Mouse (Mus musculus) intestine, embryonic 15.5 days (tissue): ENCODE measurements around the gene Pomt2. TPM values are rescaled to one million over a fixed set of nuclear protein-coding genes. Genes with fewer than 3 reads are reported as not detected.

Source experiments
- ATAC-seq: fragments of 200-750 bp; cut with Nextera tagmentation; 2 replicates; pipeline ENCODE4 v1.8.0; 2017; ENCODE audit warnings: moderate TSS enrichment, moderate library complexity
- H3K27ac ChIP-seq: fragments of 300-500 bp; sonication (generic); 2 replicates; pipeline ENCODE4 v1.5.1; 2015; ENCODE audit warnings: mild to moderate bottlenecking, inconsistent platforms
- H3K27me3 ChIP-seq: fragments of 300-500 bp; sonication (generic); replicated peaks from 2 replicates; pipeline ENCODE4 v1.6.1; 2015; ENCODE audit warnings: inconsistent platforms
- H3K36me3 ChIP-seq: fragments of 300-500 bp; sonication (generic); 2 replicates; pipeline ENCODE4 v1.6.1; 2015; ENCODE audit warnings: inconsistent platforms
- H3K4me1 ChIP-seq: fragments of 300-500 bp; sonication (generic); replicated peaks from 2 replicates; pipeline ENCODE4 v1.6.1; 2015; ENCODE audit warnings: inconsistent platforms
- H3K4me2 ChIP-seq: fragments of 300-500 bp; sonication (generic); replicated peaks from 2 replicates; pipeline ENCODE4 v1.6.1; 2015; ENCODE audit warnings: mild to moderate bottlenecking, inconsistent platforms
- H3K4me3 ChIP-seq: fragments of 300-500 bp; sonication (generic); replicated peaks from 2 replicates; pipeline ENCODE4 v1.5.1; 2015; ENCODE audit warnings: inconsistent platforms
- H3K9ac ChIP-seq: fragments of 300-500 bp; sonication (generic); 2 replicates; pipeline ENCODE4 v1.6.1; 2015; ENCODE audit warnings: inconsistent platforms
- H3K9me3 ChIP-seq: fragments of 300-500 bp; sonication (generic); 2 replicates; pipeline ENCODE4 v1.6.1; 2016; ENCODE audit warnings: inconsistent platforms
- WGBS: fragments of 180-500 bp; shearing (Covaris S2); methylation state at CpG from one replicate; pipeline ENCODE4 v1.1.7; 2015; 5-methylcytosine and 5-hydroxymethylcytosine counted together
- polyA plus RNA-seq: library from polyadenylated mRNA; unstranded; fragments of >200 nt; fragmentation: Nextera tagmentation; extraction: Ambion mirVana; gene quantifications from 2 replicates; pipeline ENCODE4 v1.2.1, GENCODE M21; 2015

Pomt2 gene
- polyA plus RNA-seq, 1 experiment from 2014 or later, result 13.1 TPM

- WGBS, result 15% methylated on average over 15 of the region's 15 CpGs
- peak; percentile 16; the same call in 1 of the 2 replicates for ATAC-seq
Measured at GRCm38 (mm10) chr12:87148136-87148535, 368 bp upstream of the Pomt2 start.

GRCm38 (mm10) chr12:87146966-87147365 lies 802 bp downstream of the Pomt2 start, which contains the start of gene Gstz1:
TSS of gene Gstz1 (plus strand) at chr12:87147165.
- Histone ChIP-seq H3K36me3 (0 out of 2 replicates have a peak, but pooled peaks cover 4% of the 10 kb centered on the region), H3K27ac (peak within 1 kb of the TSS; percentile 97), H3K27me3 (no peaks in the 10 kb centered on the region), H3K4me1 (peaks cover 6% of the 10 kb centered on the region), H3K4me3 (peak within 1 kb of the TSS; percentile 98), H3K4me2 (peak within 1 kb of the TSS; percentile 77), H3K9ac (peak within 1 kb of the TSS; percentile 83), H3K9me3 (no peaks in the 10 kb centered on the region)
- under 1% methylated on average over 27 of the region's 27 CpGs for whole genome bisulfite sequencing
- peak; percentile 88 for ATAC-seq

More at GRCm38 (mm10) chr12:87148136-87148535, 368 bp upstream of the Pomt2 start:
- no peaks in the 10 kb centered on the region for H3K27me3 ChIP-seq
- peak overlapping the region; percentile 83 for H3K9ac ChIP-seq
- peaks cover 6% of the 10 kb centered on the region for H3K4me1 ChIP-seq
- H3K4me2 ChIP-seq, result peak overlapping the region; percentile 77
- H3K9me3 ChIP-seq, result no peaks in the 10 kb centered on the region
- 0 out of 2 replicates have a peak, but pooled peaks cover 4% of the 10 kb centered on the region for H3K36me3 ChIP-seq
- H3K4me3 ChIP-seq, result peak overlapping the region; percentile 98
- H3K27ac ChIP-seq, result peak overlapping the region; percentile 97

DNA sequence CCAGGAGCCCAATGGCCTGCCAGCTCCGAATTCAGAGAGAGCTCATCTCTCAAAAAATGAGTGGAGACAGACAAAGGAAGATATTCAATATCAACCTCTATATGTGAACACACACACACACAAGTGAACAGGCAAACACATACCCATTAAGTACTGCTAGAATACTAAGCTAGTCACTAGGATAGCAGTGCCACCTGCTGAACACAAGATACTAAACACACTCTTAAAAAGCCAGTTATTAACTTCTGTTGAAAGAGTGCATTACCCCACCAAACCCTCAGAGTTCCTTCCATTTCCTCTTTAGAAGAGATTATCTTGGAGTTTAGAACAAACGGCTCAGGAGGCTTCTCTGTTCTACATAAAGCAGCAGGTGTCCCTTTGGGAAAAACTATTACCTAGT lies 5.6 kb downstream of the Pomt2 start:
- WGBS, result 72% methylated on average over 2 of the region's 2 CpGs
- Histone ChIP-seq H3K4me1 (peaks cover 6% of the 10 kb centered on the region), H3K9me3 (no peaks in the 10 kb centered on the region), H3K9ac (no peak overlapping the region), H3K4me3 (no peak overlapping the region), H3K4me2 (no peak overlapping the region), H3K36me3 (no peaks in the 10 kb centered on the region), H3K27ac (no peak overlapping the region), H3K27me3 (no peaks in the 10 kb centered on the region)
- ATAC-seq, result no peak

GRCm38 (mm10) chr12:87138768-87139167 lies 9.0 kb downstream of the Pomt2 start:
- no peaks in the 10 kb centered on the region for H3K27me3 ChIP-seq
- WGBS, result 85% methylated on average over 2 of the region's 2 CpGs
- no peaks in the 10 kb centered on the region for H3K36me3 ChIP-seq
- H3K27ac ChIP-seq, result no peak overlapping the region
- H3K9me3 ChIP-seq, result no peaks in the 10 kb centered on the region
- no peaks in the 10 kb centered on the region for H3K4me1 ChIP-seq
- H3K4me3 ChIP-seq, result no peak overlapping the region
- ATAC-seq, result no peak
- H3K9ac ChIP-seq, result no peak overlapping the region
- H3K4me2 ChIP-seq, result no peak overlapping the region

DNA sequence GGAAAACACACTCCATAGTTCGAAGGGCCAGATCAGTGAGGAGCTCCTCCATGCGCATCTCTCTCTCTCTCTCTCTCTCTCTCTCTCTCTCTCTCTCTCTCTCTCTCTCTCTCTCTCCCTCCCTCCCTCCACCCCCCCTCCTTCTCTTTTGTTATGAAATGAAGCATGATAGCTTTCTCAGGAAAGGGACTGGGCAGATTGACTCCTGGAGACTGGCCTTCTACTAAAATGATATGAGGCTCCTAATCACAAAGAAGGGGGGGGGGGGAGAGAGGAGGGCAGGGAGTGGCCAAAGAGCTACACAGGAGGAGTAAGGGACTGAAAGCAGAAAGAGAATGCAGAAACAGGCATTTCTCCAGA lies 9.4 kb downstream of the Pomt2 start:
- Histone ChIP-seq H3K4me1 (no peaks in the 10 kb centered on the region), H3K27ac (no peak overlapping the region), H3K9me3 (no peaks in the 10 kb centered on the region), H3K9ac (no peak overlapping the region), H3K27me3 (no peaks in the 10 kb centered on the region), H3K36me3 (no peaks in the 10 kb centered on the region), H3K4me2 (no peak overlapping the region), H3K4me3 (no peak overlapping the region)
- no peak for ATAC-seq
- WGBS, result 88% methylated on average over 2 of the region's 2 CpGs

- Histone ChIP-seq H3K36me3 (no peaks in the 10 kb centered on the region), H3K4me1 (no peaks in the 10 kb centered on the region), H3K27ac (no peak overlapping the region), H3K9me3 (no peaks in the 10 kb centered on the region), H3K27me3 (no peaks in the 10 kb centered on the region), H3K9ac (no peak overlapping the region), H3K4me3 (no peak overlapping the region), H3K4me2 (no peak overlapping the region)
- ATAC-seq, result no peak
- 89% methylated on average over 15 of the region's 15 CpGs for WGBS
Measured at GRCm38 (mm10) chr12:87137439-87138341, 10.1 kb downstream of the Pomt2 start.

- no peak overlapping the region for H3K4me3 ChIP-seq
- H3K36me3 ChIP-seq, result no peaks in the 10 kb centered on the region
- H3K27me3 ChIP-seq, result no peaks in the 10 kb centered on the region
- no peaks in the 10 kb centered on the region for H3K9me3 ChIP-seq
- no peaks in the 10 kb centered on the region for H3K4me1 ChIP-seq
- no peak overlapping the region for H3K9ac ChIP-seq
- H3K4me2 ChIP-seq, result no peak overlapping the region
- WGBS, result 91% methylated on average over 9 of the region's 9 CpGs
- ATAC-seq, result no peak
- no peak overlapping the region for H3K27ac ChIP-seq
Measured at GRCm38 (mm10) chr12:87132784-87133183, 15.0 kb downstream of the Pomt2 start.

DNA sequence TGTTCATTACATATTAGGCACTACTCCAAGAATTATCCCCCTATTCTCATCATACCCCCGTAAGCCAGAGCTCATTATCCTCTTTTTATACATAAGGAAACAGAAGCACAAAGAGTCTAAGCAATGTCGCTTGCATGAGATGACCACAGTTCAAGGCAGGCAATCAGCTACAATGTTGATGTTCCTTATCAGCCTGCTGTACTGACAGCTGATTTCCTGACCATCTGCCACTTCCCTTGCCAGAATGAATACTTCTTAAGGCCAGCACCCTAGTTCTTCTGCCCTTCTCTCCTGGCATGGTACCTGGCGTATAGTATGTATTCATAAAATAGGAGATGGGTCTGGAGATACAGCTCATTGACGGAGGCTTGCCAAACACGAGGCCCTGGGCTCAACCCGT lies 15.6 kb downstream of the Pomt2 start:
- H3K27me3 ChIP-seq, result no peaks in the 10 kb centered on the region
- H3K9me3 ChIP-seq, result no peaks in the 10 kb centered on the region
- 92% methylated on average over 6 of the region's 6 CpGs for whole genome bisulfite sequencing
- no peak overlapping the region for H3K4me3 ChIP-seq
- H3K4me1 ChIP-seq, result no peaks in the 10 kb centered on the region
- no peaks in the 10 kb centered on the region for H3K36me3 ChIP-seq
- ATAC-seq, result no peak
- H3K27ac ChIP-seq, result no peak overlapping the region
- no peak overlapping the region for H3K4me2 ChIP-seq
- H3K9ac ChIP-seq, result no peak overlapping the region

DNA sequence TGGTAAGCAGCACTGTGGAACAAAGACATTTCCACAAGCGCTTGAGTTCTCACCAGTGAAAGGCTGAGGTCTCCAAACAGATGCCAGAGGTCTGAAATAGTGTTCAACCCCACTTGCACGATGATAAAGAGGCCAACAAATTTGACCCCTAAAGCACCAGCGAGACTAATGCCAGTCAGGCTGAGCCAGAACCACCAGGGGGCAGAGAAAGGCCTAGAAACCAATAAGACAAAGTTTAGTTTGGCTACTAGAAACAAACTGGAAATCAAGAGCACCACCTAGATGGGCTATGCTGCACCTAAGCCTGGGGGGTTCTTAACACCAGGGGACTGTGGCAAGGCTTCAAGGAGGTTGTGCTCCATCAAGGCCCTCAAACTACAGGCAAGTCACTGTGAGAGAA lies 16.1 kb downstream of the Pomt2 start:
- H3K4me2 ChIP-seq, result no peak overlapping the region
- WGBS, result 58% methylated on average over 3 of the region's 3 CpGs

DNA sequence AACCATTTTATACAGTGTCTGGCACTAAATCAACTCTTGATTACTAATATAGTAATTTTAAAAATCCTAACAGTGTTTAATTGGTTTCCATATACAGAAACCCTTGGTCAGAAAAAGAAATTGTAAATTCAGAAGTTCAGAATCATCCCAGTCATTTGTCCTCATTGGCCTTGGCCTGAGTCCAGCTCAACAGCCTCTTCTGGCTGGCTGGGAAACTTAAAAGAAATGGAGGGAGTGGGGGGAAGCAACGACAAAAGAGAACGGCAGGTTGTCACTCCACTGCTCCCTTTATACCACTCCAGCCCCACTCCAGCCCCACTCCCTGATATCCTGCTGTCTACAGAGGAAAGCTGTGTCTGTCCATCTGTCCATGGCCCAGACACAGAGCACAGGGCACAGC lies 16.6 kb downstream of the Pomt2 start:
- H3K4me1 ChIP-seq, result no peaks in the 10 kb centered on the region
- no peaks in the 10 kb centered on the region for H3K27me3 ChIP-seq
- H3K4me2 ChIP-seq, result no peak overlapping the region
- H3K36me3 ChIP-seq, result no peaks in the 10 kb centered on the region
- WGBS, result 72% methylated on average over 2 of the region's 2 CpGs
- H3K9me3 ChIP-seq, result no peaks in the 10 kb centered on the region
- ATAC-seq, result no peak
- H3K4me3 ChIP-seq, result no peak overlapping the region
- H3K9ac ChIP-seq, result no peak overlapping the region
- no peak overlapping the region for H3K27ac ChIP-seq

More for the DNA sequence above, 16.1 kb downstream of the Pomt2 start:
- no peak for ATAC-seq
- H3K9ac ChIP-seq, result no peak overlapping the region
- H3K36me3 ChIP-seq, result no peaks in the 10 kb centered on the region
- no peaks in the 10 kb centered on the region for H3K27me3 ChIP-seq
- no peak overlapping the region for H3K4me3 ChIP-seq
- no peaks in the 10 kb centered on the region for H3K4me1 ChIP-seq
- H3K9me3 ChIP-seq, result no peaks in the 10 kb centered on the region
- H3K27ac ChIP-seq, result no peak overlapping the region

- Histone ChIP-seq H3K36me3 (no peaks in the 10 kb centered on the region), H3K27ac (no peak overlapping the region), H3K4me1 (no peaks in the 10 kb centered on the region), H3K9ac (no peak overlapping the region), H3K27me3 (no peaks in the 10 kb centered on the region), H3K9me3 (no peaks in the 10 kb centered on the region), H3K4me3 (no peak overlapping the region), H3K4me2 (no peak overlapping the region)
- WGBS, result 87% methylated on average over 4 of the region's 4 CpGs
- ATAC-seq, result no peak
Measured at GRCm38 (mm10) chr12:87130224-87130623, 17.5 kb downstream of the Pomt2 start.

DNA sequence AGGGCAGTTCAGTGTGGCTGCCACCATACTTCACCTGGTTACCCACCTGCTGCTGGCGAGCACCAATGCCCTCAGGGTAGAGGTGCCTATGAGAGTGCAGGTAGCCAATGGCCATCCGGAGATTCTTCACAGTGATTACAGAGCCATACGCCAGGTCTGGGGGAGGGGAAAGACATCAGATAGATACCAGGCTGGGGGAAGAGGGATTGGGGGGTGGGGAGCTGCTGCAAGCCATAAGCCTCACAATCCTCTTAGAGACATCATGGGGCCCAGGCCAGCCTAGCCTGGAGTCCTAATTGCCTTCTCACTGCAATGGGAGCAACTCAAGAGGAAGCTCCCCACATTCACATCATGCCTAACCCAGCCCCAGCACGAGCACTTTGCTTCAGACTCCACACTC lies 20.5 kb downstream of the Pomt2 start:
- H3K4me2 ChIP-seq, result no peak overlapping the region
- peaks cover under 1% of the 10 kb centered on the region; the same call in 1 of the 2 replicates for H3K36me3 ChIP-seq
- H3K9me3 ChIP-seq, result no peaks in the 10 kb centered on the region
- WGBS, result 76% methylated on average over 4 of the region's 4 CpGs
- no peak overlapping the region for H3K27ac ChIP-seq
- H3K9ac ChIP-seq, result no peak overlapping the region
- no peak for ATAC-seq
- H3K4me1 ChIP-seq, result no peaks in the 10 kb centered on the region
- H3K4me3 ChIP-seq, result no peak overlapping the region
- no peaks in the 10 kb centered on the region for H3K27me3 ChIP-seq
